Mouse (Mus musculus): ENCODE results near the gene Ly6g5c. TPM values are rescaled to one million over a fixed set of nuclear protein-coding genes. Genes with fewer than 3 reads are reported as not detected.

The Ly6g5c gene
- polyA plus RNA-seq, 1 experiment from 2014 or later = not detected

Other genes with a start within 250 kb of the Ly6g5c start
- 38.7 TPM for gene Cfb, start 245.8 kb upstream of the Ly6g5c start, polyA plus RNA-seq (2014; fragmentation: Illumina TruSeq; extraction: RNeasy Lipid Tissue Mini Kit (QIAGEN cat#74804); ENCODE audit: insufficient read depth, low read depth, low replicate concordance)
- gene Zbtb12, start 228.8 kb upstream of the Ly6g5c start, polyA plus RNA-seq (2014; fragmentation: Illumina TruSeq; extraction: RNeasy Lipid Tissue Mini Kit (QIAGEN cat#74804); ENCODE audit: insufficient read depth, low read depth, low replicate concordance) = 4.5 TPM
- not detected for gene Gm20547, start 226.2 kb upstream of the Ly6g5c start, polyA plus RNA-seq (2014; fragmentation: Illumina TruSeq; extraction: RNeasy Lipid Tissue Mini Kit (QIAGEN cat#74804); ENCODE audit: insufficient read depth, low read depth, low replicate concordance)
- gene C2, start 210.0 kb upstream of the Ly6g5c start, polyA plus RNA-seq (2014; fragmentation: Illumina TruSeq; extraction: RNeasy Lipid Tissue Mini Kit (QIAGEN cat#74804); ENCODE audit: insufficient read depth, low read depth, low replicate concordance) = 24.6 TPM
- gene Ehmt2, start 209.8 kb upstream of the Ly6g5c start, polyA plus RNA-seq (2014; fragmentation: Illumina TruSeq; extraction: RNeasy Lipid Tissue Mini Kit (QIAGEN cat#74804); ENCODE audit: insufficient read depth, low read depth, low replicate concordance) = 39.7 TPM
- gene Slc44a4, start 193.8 kb upstream of the Ly6g5c start, polyA plus RNA-seq (2014; fragmentation: Illumina TruSeq; extraction: RNeasy Lipid Tissue Mini Kit (QIAGEN cat#74804); ENCODE audit: insufficient read depth, low read depth, low replicate concordance) = 9.2 TPM
- 22.0 TPM for gene Neu1, start 177.0 kb upstream of the Ly6g5c start, polyA plus RNA-seq (2014; fragmentation: Illumina TruSeq; extraction: RNeasy Lipid Tissue Mini Kit (QIAGEN cat#74804); ENCODE audit: insufficient read depth, low read depth, low replicate concordance)
- 18.0 TPM for gene Hspa1b, start 149.0 kb upstream of the Ly6g5c start, polyA plus RNA-seq (2014; fragmentation: Illumina TruSeq; extraction: RNeasy Lipid Tissue Mini Kit (QIAGEN cat#74804); ENCODE audit: insufficient read depth, low read depth, low replicate concordance)
- gene Gm20481, start 138.4 kb upstream of the Ly6g5c start, polyA plus RNA-seq (2014; fragmentation: Illumina TruSeq; extraction: RNeasy Lipid Tissue Mini Kit (QIAGEN cat#74804); ENCODE audit: insufficient read depth, low read depth, low replicate concordance) = not detected
- 15.5 TPM for gene Hspa1a, start 136.1 kb upstream of the Ly6g5c start, polyA plus RNA-seq (2014; fragmentation: Illumina TruSeq; extraction: RNeasy Lipid Tissue Mini Kit (QIAGEN cat#74804); ENCODE audit: insufficient read depth, low read depth, low replicate concordance)
- 1.2 TPM for gene Hspa1l, start 135.6 kb upstream of the Ly6g5c start, polyA plus RNA-seq (2014; fragmentation: Illumina TruSeq; extraction: RNeasy Lipid Tissue Mini Kit (QIAGEN cat#74804); ENCODE audit: insufficient read depth, low read depth, low replicate concordance)
- gene Lsm2, start 126.4 kb upstream of the Ly6g5c start, polyA plus RNA-seq (2014; fragmentation: Illumina TruSeq; extraction: RNeasy Lipid Tissue Mini Kit (QIAGEN cat#74804); ENCODE audit: insufficient read depth, low read depth, low replicate concordance) = 34.0 TPM
- 25.7 TPM for gene Vars, start 107.3 kb upstream of the Ly6g5c start, polyA plus RNA-seq (2014; fragmentation: Illumina TruSeq; extraction: RNeasy Lipid Tissue Mini Kit (QIAGEN cat#74804); ENCODE audit: insufficient read depth, low read depth, low replicate concordance)
- 0.74 TPM for gene Vwa7, start 91.7 kb upstream of the Ly6g5c start, polyA plus RNA-seq (2014; fragmentation: Illumina TruSeq; extraction: RNeasy Lipid Tissue Mini Kit (QIAGEN cat#74804); ENCODE audit: insufficient read depth, low read depth, low replicate concordance)
- 1.3 TPM for gene Sapcd1, start 80.3 kb upstream of the Ly6g5c start, polyA plus RNA-seq (2014; fragmentation: Illumina TruSeq; extraction: RNeasy Lipid Tissue Mini Kit (QIAGEN cat#74804); ENCODE audit: insufficient read depth, low read depth, low replicate concordance)
- gene Msh5, start 61.5 kb upstream of the Ly6g5c start, polyA plus RNA-seq (2014; fragmentation: Illumina TruSeq; extraction: RNeasy Lipid Tissue Mini Kit (QIAGEN cat#74804); ENCODE audit: insufficient read depth, low read depth, low replicate concordance) = 3.1 TPM
- 242 TPM for gene Clic1, start 58.3 kb upstream of the Ly6g5c start, polyA plus RNA-seq (2014; fragmentation: Illumina TruSeq; extraction: RNeasy Lipid Tissue Mini Kit (QIAGEN cat#74804); ENCODE audit: insufficient read depth, low read depth, low replicate concordance)
- 99.2 TPM for gene Ddah2, start 49.2 kb upstream of the Ly6g5c start, polyA plus RNA-seq (2014; fragmentation: Illumina TruSeq; extraction: RNeasy Lipid Tissue Mini Kit (QIAGEN cat#74804); ENCODE audit: insufficient read depth, low read depth, low replicate concordance)
- gene Ly6g6c, start 42.9 kb upstream of the Ly6g5c start, polyA plus RNA-seq (2014; fragmentation: Illumina TruSeq; extraction: RNeasy Lipid Tissue Mini Kit (QIAGEN cat#74804); ENCODE audit: insufficient read depth, low read depth, low replicate concordance) = 2.4 TPM
- gene Mpig6b, start 42.1 kb upstream of the Ly6g5c start, polyA plus RNA-seq (2014; fragmentation: Illumina TruSeq; extraction: RNeasy Lipid Tissue Mini Kit (QIAGEN cat#74804); ENCODE audit: insufficient read depth, low read depth, low replicate concordance) = 0.84 TPM
- gene Ly6g6e, start 31.4 kb upstream of the Ly6g5c start, polyA plus RNA-seq (2014; fragmentation: Illumina TruSeq; extraction: RNeasy Lipid Tissue Mini Kit (QIAGEN cat#74804); ENCODE audit: insufficient read depth, low read depth, low replicate concordance) = 1.4 TPM
- gene Ly6g6d, start 30.2 kb upstream of the Ly6g5c start, polyA plus RNA-seq (2014; fragmentation: Illumina TruSeq; extraction: RNeasy Lipid Tissue Mini Kit (QIAGEN cat#74804); ENCODE audit: insufficient read depth, low read depth, low replicate concordance) = 13.1 TPM
- not detected for gene Ly6g6f, start 22.7 kb upstream of the Ly6g5c start, polyA plus RNA-seq (2014; fragmentation: Illumina TruSeq; extraction: RNeasy Lipid Tissue Mini Kit (QIAGEN cat#74804); ENCODE audit: insufficient read depth, low read depth, low replicate concordance)
- 72.3 TPM for gene Abhd16a, start 19.0 kb upstream of the Ly6g5c start, polyA plus RNA-seq (2014; fragmentation: Illumina TruSeq; extraction: RNeasy Lipid Tissue Mini Kit (QIAGEN cat#74804); ENCODE audit: insufficient read depth, low read depth, low replicate concordance)
- gene Ly6g5b, start 7.1 kb downstream of the Ly6g5c start, polyA plus RNA-seq (2014; fragmentation: Illumina TruSeq; extraction: RNeasy Lipid Tissue Mini Kit (QIAGEN cat#74804); ENCODE audit: insufficient read depth, low read depth, low replicate concordance) = 0.55 TPM
- 23.7 TPM for gene Gpank1, start 13.2 kb downstream of the Ly6g5c start, polyA plus RNA-seq (2014; fragmentation: Illumina TruSeq; extraction: RNeasy Lipid Tissue Mini Kit (QIAGEN cat#74804); ENCODE audit: insufficient read depth, low read depth, low replicate concordance)
- gene Csnk2b, start 13.8 kb downstream of the Ly6g5c start, polyA plus RNA-seq (2014; fragmentation: Illumina TruSeq; extraction: RNeasy Lipid Tissue Mini Kit (QIAGEN cat#74804); ENCODE audit: insufficient read depth, low read depth, low replicate concordance) = 116 TPM
- 11.1 TPM for gene D17H6S53E, start 18.1 kb downstream of the Ly6g5c start, polyA plus RNA-seq (2014; fragmentation: Illumina TruSeq; extraction: RNeasy Lipid Tissue Mini Kit (QIAGEN cat#74804); ENCODE audit: insufficient read depth, low read depth, low replicate concordance)
- gene Apom, start 23.8 kb downstream of the Ly6g5c start, polyA plus RNA-seq (2014; fragmentation: Illumina TruSeq; extraction: RNeasy Lipid Tissue Mini Kit (QIAGEN cat#74804); ENCODE audit: insufficient read depth, low read depth, low replicate concordance) = not detected
- 66.8 TPM for gene Bag6, start 26.9 kb downstream of the Ly6g5c start, polyA plus RNA-seq (2014; fragmentation: Illumina TruSeq; extraction: RNeasy Lipid Tissue Mini Kit (QIAGEN cat#74804); ENCODE audit: insufficient read depth, low read depth, low replicate concordance)
- gene Prrc2a, start 56.6 kb downstream of the Ly6g5c start, polyA plus RNA-seq (2014; fragmentation: Illumina TruSeq; extraction: RNeasy Lipid Tissue Mini Kit (QIAGEN cat#74804); ENCODE audit: insufficient read depth, low read depth, low replicate concordance) = 149 TPM
- gene Aif1, start 67.8 kb downstream of the Ly6g5c start, polyA plus RNA-seq (2014; fragmentation: Illumina TruSeq; extraction: RNeasy Lipid Tissue Mini Kit (QIAGEN cat#74804); ENCODE audit: insufficient read depth, low read depth, low replicate concordance) = 14.2 TPM
- 56.7 TPM for gene Lst1, start 80.2 kb downstream of the Ly6g5c start, polyA plus RNA-seq (2014; fragmentation: Illumina TruSeq; extraction: RNeasy Lipid Tissue Mini Kit (QIAGEN cat#74804); ENCODE audit: insufficient read depth, low read depth, low replicate concordance)
- gene Ltb, start 86.2 kb downstream of the Ly6g5c start, polyA plus RNA-seq (2014; fragmentation: Illumina TruSeq; extraction: RNeasy Lipid Tissue Mini Kit (QIAGEN cat#74804); ENCODE audit: insufficient read depth, low read depth, low replicate concordance) = 46.6 TPM
- 1.2 TPM for gene Tnf, start 93.7 kb downstream of the Ly6g5c start, polyA plus RNA-seq (2014; fragmentation: Illumina TruSeq; extraction: RNeasy Lipid Tissue Mini Kit (QIAGEN cat#74804); ENCODE audit: insufficient read depth, low read depth, low replicate concordance)
- gene Lta, start 97.1 kb downstream of the Ly6g5c start, polyA plus RNA-seq (2014; fragmentation: Illumina TruSeq; extraction: RNeasy Lipid Tissue Mini Kit (QIAGEN cat#74804); ENCODE audit: insufficient read depth, low read depth, low replicate concordance) = 0.62 TPM
- not detected for gene Gm16181, start 112.6 kb downstream of the Ly6g5c start, polyA plus RNA-seq (2014; fragmentation: Illumina TruSeq; extraction: RNeasy Lipid Tissue Mini Kit (QIAGEN cat#74804); ENCODE audit: insufficient read depth, low read depth, low replicate concordance)
- gene Atp6v1g2, start 125.4 kb downstream of the Ly6g5c start, polyA plus RNA-seq (2014; fragmentation: Illumina TruSeq; extraction: RNeasy Lipid Tissue Mini Kit (QIAGEN cat#74804); ENCODE audit: insufficient read depth, low read depth, low replicate concordance) = 3.0 TPM
- 13.6 TPM for gene Nfkbil1, start 127.5 kb downstream of the Ly6g5c start, polyA plus RNA-seq (2014; fragmentation: Illumina TruSeq; extraction: RNeasy Lipid Tissue Mini Kit (QIAGEN cat#74804); ENCODE audit: insufficient read depth, low read depth, low replicate concordance)
- 120 TPM for gene Ddx39b, start 133.5 kb downstream of the Ly6g5c start, polyA plus RNA-seq (2014; fragmentation: Illumina TruSeq; extraction: RNeasy Lipid Tissue Mini Kit (QIAGEN cat#74804); ENCODE audit: insufficient read depth, low read depth, low replicate concordance)
- 887 TPM for gene H2-D1, start 154.5 kb downstream of the Ly6g5c start, polyA plus RNA-seq (2014; fragmentation: Illumina TruSeq; extraction: RNeasy Lipid Tissue Mini Kit (QIAGEN cat#74804); ENCODE audit: insufficient read depth, low read depth, low replicate concordance)
- 0.72 TPM for gene H2-Q1, start 212.1 kb downstream of the Ly6g5c start, polyA plus RNA-seq (2014; fragmentation: Illumina TruSeq; extraction: RNeasy Lipid Tissue Mini Kit (QIAGEN cat#74804); ENCODE audit: insufficient read depth, low read depth, low replicate concordance)
- 8.2 TPM for gene H2-Q2, start 234.0 kb downstream of the Ly6g5c start, polyA plus RNA-seq (2014; fragmentation: Illumina TruSeq; extraction: RNeasy Lipid Tissue Mini Kit (QIAGEN cat#74804); ENCODE audit: insufficient read depth, low read depth, low replicate concordance)